Mouse (Mus musculus) mesoderm, embryonic 11.5 days (tissue): ENCODE data around the gene Simc1.

Source experiments
- DNase-seq: peaks from one replicate; pipeline ENCODE4 v3.0.0-alpha.2; 2012; ENCODE audit warnings: low read depth, low spot score

Simc1 gene

GRCm38 (mm10) chr13:54585831-54586230, 82.3 kb downstream of the Simc1 start:
- no peak for DNase-seq

DNA sequence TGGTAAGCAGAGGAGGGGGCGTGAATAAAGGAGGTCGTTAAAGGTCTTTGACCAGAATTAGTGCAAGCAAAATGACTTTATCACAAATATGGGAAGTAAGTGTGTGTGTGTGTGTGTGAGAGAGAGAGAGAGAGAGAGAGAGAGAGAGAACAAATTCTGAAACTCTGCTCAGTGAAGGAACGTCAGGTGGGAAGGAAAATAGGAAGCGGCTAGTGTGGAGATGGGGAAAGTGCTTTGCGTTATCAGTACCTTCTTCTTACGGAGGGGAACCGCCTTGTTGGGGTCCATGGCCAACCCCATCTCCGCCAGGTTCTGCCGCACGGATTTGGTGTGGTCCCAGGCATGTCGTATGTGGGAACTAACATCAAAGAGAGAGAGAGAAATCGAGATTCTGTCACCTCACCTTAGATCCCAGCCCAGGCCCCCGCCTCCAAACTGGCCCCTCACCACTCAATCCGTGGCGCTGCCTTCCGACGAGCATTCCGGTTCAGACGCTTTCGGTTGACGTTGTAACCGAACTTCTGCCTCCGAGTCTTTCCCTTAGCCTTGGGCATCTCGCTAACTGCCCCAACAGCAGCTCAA, 85.9 kb downstream of the Simc1 start:
- DNase-seq: no peak

DNA sequence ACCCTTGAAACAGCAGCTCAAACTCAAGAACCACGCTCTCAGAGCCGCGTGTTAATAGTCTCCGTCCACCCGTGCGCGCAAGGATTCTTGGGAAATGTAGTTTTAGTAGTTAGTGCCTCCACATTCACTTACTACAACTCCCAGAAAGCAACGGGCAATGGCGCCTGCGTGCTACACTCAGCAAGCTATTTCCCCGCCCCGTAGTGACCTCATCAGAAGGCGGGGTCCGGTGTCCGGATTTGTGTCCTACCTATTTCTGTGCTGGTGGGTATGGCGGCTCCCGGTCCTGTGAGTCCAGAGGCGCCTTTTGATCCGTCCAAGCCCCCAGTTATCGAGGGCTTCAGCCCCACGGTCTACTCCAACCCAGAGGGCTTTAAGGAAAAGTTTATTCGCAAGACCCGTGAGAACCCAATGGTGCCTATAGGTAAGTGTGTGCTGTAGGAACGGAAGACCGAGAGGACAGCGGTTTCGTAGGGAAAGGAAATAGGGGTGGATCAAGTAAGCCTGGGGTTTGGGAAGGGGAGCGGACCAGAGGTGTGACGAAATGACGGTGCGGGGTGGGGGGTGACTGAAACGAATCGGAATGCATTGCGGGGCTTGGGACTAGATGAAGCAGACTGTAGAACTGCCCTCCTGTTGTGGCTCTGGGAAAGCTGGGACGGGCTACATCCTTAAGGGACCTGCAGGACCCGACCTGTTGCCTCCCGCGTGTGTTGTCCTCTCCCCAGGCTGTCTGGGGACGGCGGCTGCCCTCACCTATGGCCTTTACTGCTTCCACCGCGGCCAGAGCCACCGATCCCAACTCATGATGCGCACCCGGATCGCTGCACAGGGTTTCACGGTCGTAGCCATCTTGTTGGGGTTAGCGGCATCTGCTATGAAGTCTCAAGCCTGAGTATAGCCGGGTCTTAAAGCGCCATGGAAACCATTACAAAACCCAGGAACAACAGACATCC, 86.7 kb downstream of the Simc1 start, which contains the start of the genes Nop16 and Higd2a:
TSS of gene Nop16 (minus strand) at position 95 of the 956 bp plus-strand sequence.
TSS of gene Higd2a (plus strand) at position 212 of the 956 bp plus-strand sequence.
- peak; percentile 98 for DNase-seq

GRCm38 (mm10) chr13:54591776-54592356, 88.3 kb downstream of the Simc1 start:
- no peak for DNase-seq

- DNase-seq: no peak
Measured at GRCm38 (mm10) chr13:54593617-54594016, 90.0 kb downstream of the Simc1 start.

- no peak for DNase-seq
Measured at GRCm38 (mm10) chr13:54596107-54596690, 92.6 kb downstream of the Simc1 start.

- no peak for DNase-seq
Measured at GRCm38 (mm10) chr13:54596870-54597269, 93.3 kb downstream of the Simc1 start.

GRCm38 (mm10) chr13:54598622-54599143, 95.1 kb downstream of the Simc1 start:
- DNase-seq: no peak
